In genomic region chr7:142320906-142321305, GRCm38 (mm10) we compare ENCODE assay signal across 16 mouse cellular contexts. TPM values are rescaled to one million over a fixed set of nuclear protein-coding genes. Genes with fewer than 3 reads are reported as not detected.
DNase-seq lines count a peak whose midpoint lies in the region; ATAC-seq lines count a peak whose summit lies in the region.
"Had no signal": no experiment of that assay in that cellular context is flagged by ENCODE, and none has a peak within 500 bp of the region (broad histone marks: within the 10 kb centered on the region; RNA-seq: fewer than 3 reads in every experiment).

No protein-coding gene starts in this region.

- H3K27ac ChIP-seq in heart, embryonic 10.5 days, result peak overlapping the region; percentile 85
- H3K27ac ChIP-seq in liver, embryonic 13.5 days, result 0 out of 2 replicates have a peak overlapping the region, but pooled peaks have one; percentile 3
- H3K27ac ChIP-seq in kidney, embryonic 14.5 days (ENCODE audit: low read depth, low read length), result peak overlapping the region; percentile 2; the same call in 1 of the 2 replicates
- H3K27ac ChIP-seq: forebrain, embryonic 12.5 days had no signal

- H3K27me3 ChIP-seq in heart, embryonic 10.5 days (ENCODE audit: insufficient read depth, poor library complexity, severe bottlenecking), result no peaks in the 10 kb centered on the region
- no peaks in the 10 kb centered on the region for H3K27me3 ChIP-seq in liver, embryonic 13.5 days
- H3K27me3 ChIP-seq in kidney, embryonic 14.5 days (ENCODE audit: control insufficient read depth, insufficient read depth, low read length), result no peaks in the 10 kb centered on the region
- H3K27me3 ChIP-seq: neural tube, embryonic 15.5 days had no signal

- H3K9ac ChIP-seq in liver, embryonic 13.5 days, result no peak overlapping the region
- H3K9ac ChIP-seq in kidney, embryonic 14.5 days (ENCODE audit: low read depth, low read length), result no peak overlapping the region; the same call in 1 of the 2 replicates
- H3K9ac ChIP-seq: forebrain, embryonic 12.5 days; neural tube, embryonic 15.5 days had no signal

- DNase-seq in heart, embryonic 10.5 days (ENCODE audit: low spot score), result no peak
- no peak for DNase-seq in heart, adult 18-20 months
- DNase-seq in liver, embryonic 13.5 days, result no peak
- no peak for DNase-seq in liver
- DNase-seq in mesoderm, embryonic 11.5 days (ENCODE audit: low read depth, low spot score), result peak; percentile 54
- no peak for DNase-seq in spleen, postnatal 10 days (ENCODE audit: low spot score in 2 of 2)
- no peak for DNase-seq in frontal cortex, postnatal 36 days (ENCODE audit: low spot score in 2 of 2)
- DNase-seq: cerebellum, postnatal 36 days; gastrocnemius, postnatal 10 days; lung, adult 2 months had no signal

- no peak overlapping the region for H3K4me2 ChIP-seq in liver, embryonic 13.5 days
- H3K4me2 ChIP-seq in kidney, embryonic 14.5 days (replicated peaks; ENCODE audit: low read depth, low read length), result no peak overlapping the region
- H3K4me2 ChIP-seq: forebrain, embryonic 12.5 days; neural tube, embryonic 15.5 days had no signal

- 15% methylated on average over 2 of the region's 2 CpGs for WGBS in heart, embryonic 10.5 days
- 25% methylated on average over 2 of the region's 2 CpGs for whole genome bisulfite sequencing in liver, embryonic 13.5 days (ENCODE audit: insufficient replicate concordance)
- WGBS in kidney, embryonic 14.5 days, result 17% methylated on average over 2 of the region's 2 CpGs

- H3K4me1 ChIP-seq in heart, embryonic 10.5 days, result peaks cover 67% of the 10 kb centered on the region
- peaks cover 15% of the 10 kb centered on the region for H3K4me1 ChIP-seq in liver, embryonic 13.5 days (replicated peaks)
- peaks cover 5% of the 10 kb centered on the region; the same call in 1 of the 2 replicates for H3K4me1 ChIP-seq in kidney, embryonic 14.5 days (ENCODE audit: control insufficient read depth, insufficient read depth, low read length)
- H3K4me1 ChIP-seq: forebrain, embryonic 12.5 days had no signal

- no peak overlapping the region for H3K4me3 ChIP-seq in heart, embryonic 10.5 days
- no peak overlapping the region for H3K4me3 ChIP-seq in liver, embryonic 13.5 days (replicated peaks)
- H3K4me3 ChIP-seq in kidney, embryonic 14.5 days (ENCODE audit: low read length), result no peak overlapping the region
- H3K4me3 ChIP-seq: forebrain, embryonic 12.5 days; neural tube, embryonic 15.5 days had no signal

- no peaks in the 10 kb centered on the region for H3K36me3 ChIP-seq in heart, embryonic 10.5 days
- H3K36me3 ChIP-seq in liver, embryonic 13.5 days, result no peaks in the 10 kb centered on the region
- H3K36me3 ChIP-seq in kidney, embryonic 14.5 days (ENCODE audit: control insufficient read depth, insufficient read depth, low read length), result no peaks in the 10 kb centered on the region
- H3K36me3 ChIP-seq: forebrain, embryonic 12.5 days; neural tube, embryonic 15.5 days had no signal

- no peak for ATAC-seq in liver, embryonic 13.5 days (ENCODE audit: low read depth)
- ATAC-seq in kidney, embryonic 14.5 days (ENCODE audit: low FRiP score, low TSS enrichment), result peak; percentile 65

- no peaks in the 10 kb centered on the region for H3K9me3 ChIP-seq in heart, embryonic 10.5 days
- H3K9me3 ChIP-seq in liver, embryonic 13.5 days (replicated peaks), result no peaks in the 10 kb centered on the region
- no peaks in the 10 kb centered on the region for H3K9me3 ChIP-seq in kidney, embryonic 14.5 days (ENCODE audit: control insufficient read depth, low read length)
- H3K9me3 ChIP-seq: forebrain, embryonic 12.5 days; neural tube, embryonic 15.5 days had no signal

RNA-seq across cellular contexts. Expression of gene Krtap5-4, which starts 17.6 kb away (rescaled TPM):
- polyA plus RNA-seq in heart, embryonic 10.5 days (2016; fragmentation: Nextera tagmentation; extraction: Ambion mirVana), result 0.34 TPM in 1 of 2 replicates, not detected in the other
- not detected for total RNA-seq in heart, adult 18-20 months (2021)
- not detected in 2 replicates for polyA plus RNA-seq in liver, embryonic 13.5 days (2015; fragmentation: Nextera tagmentation; extraction: Ambion mirVana)
- polyA plus RNA-seq in kidney, embryonic 14.5 days (2014; fragmentation: Nextera tagmentation; extraction: Ambion mirVana), result not detected in 2 replicates
- total RNA-seq: gastrocnemius, postnatal 10 days; left cerebral cortex, postnatal 25 days; megakaryocyte, adult 5-6 weeks; MEL had no signal
- polyA plus RNA-seq: forebrain, embryonic 12.5 days; lung, adult 2 months; neural tube, embryonic 15.5 days had no signal

RNA-seq across cellular contexts. Expression of gene Krtap5-1, which starts 24.0 kb away (rescaled TPM):
- not detected in 2 replicates for polyA plus RNA-seq in heart, embryonic 10.5 days (2016; fragmentation: Nextera tagmentation; extraction: Ambion mirVana)
- not detected for total RNA-seq in heart, adult 18-20 months (2021)
- polyA plus RNA-seq in liver, embryonic 13.5 days (2015; fragmentation: Nextera tagmentation; extraction: Ambion mirVana), result not detected in 2 replicates
- not detected in 2 replicates for polyA plus RNA-seq in kidney, embryonic 14.5 days (2014; fragmentation: Nextera tagmentation; extraction: Ambion mirVana)
- total RNA-seq: gastrocnemius, postnatal 10 days; left cerebral cortex, postnatal 25 days; megakaryocyte, adult 5-6 weeks; MEL had no signal
- polyA plus RNA-seq: forebrain, embryonic 12.5 days; lung, adult 2 months; neural tube, embryonic 15.5 days had no signal

RNA-seq across cellular contexts. Expression of gene Gm4559, which starts 46.7 kb away (rescaled TPM):
- polyA plus RNA-seq in heart, embryonic 10.5 days (2016; fragmentation: Nextera tagmentation; extraction: Ambion mirVana), result not detected in 2 replicates
- not detected for total RNA-seq in heart, adult 18-20 months (2021)
- polyA plus RNA-seq in liver, embryonic 13.5 days (2015; fragmentation: Nextera tagmentation; extraction: Ambion mirVana), result not detected in 2 replicates
- not detected in 2 replicates for polyA plus RNA-seq in kidney, embryonic 14.5 days (2014; fragmentation: Nextera tagmentation; extraction: Ambion mirVana)
- total RNA-seq: gastrocnemius, postnatal 10 days; left cerebral cortex, postnatal 25 days; megakaryocyte, adult 5-6 weeks; MEL had no signal
- polyA plus RNA-seq: forebrain, embryonic 12.5 days; lung, adult 2 months; neural tube, embryonic 15.5 days had no signal

RNA-seq across cellular contexts. Expression of gene Ifitm10, which starts 52.6 kb away (rescaled TPM):
- polyA plus RNA-seq in heart, embryonic 10.5 days (2016; fragmentation: Nextera tagmentation; extraction: Ambion mirVana), result 7.7 and 12.5 TPM in 2 replicates
- total RNA-seq in heart, adult 18-20 months (2021), result 1 to 10 TPM; 2.0 to 2.2 TPM
- polyA plus RNA-seq in liver, embryonic 13.5 days (2015; fragmentation: Nextera tagmentation; extraction: Ambion mirVana), result 1.5 and 1.8 TPM in 2 replicates
- polyA plus RNA-seq in kidney, embryonic 14.5 days (2014; fragmentation: Nextera tagmentation; extraction: Ambion mirVana), result 1.4 and 1.7 TPM in 2 replicates
- total RNA-seq: MEL had no signal

Comparison
In these comparisons a context has a peak if more than half of its experiments do, and no peak if none do; other contexts are left out.
1. H3K27ac ChIP-seq: peak in every context shown above with its lines; median percentile 85 in heart, embryonic 10.5 days; 3 in liver, embryonic 13.5 days; 2 in kidney, embryonic 14.5 days.